ENCODE assay signal across 9 mouse cellular contexts in the genomic region with DNA sequence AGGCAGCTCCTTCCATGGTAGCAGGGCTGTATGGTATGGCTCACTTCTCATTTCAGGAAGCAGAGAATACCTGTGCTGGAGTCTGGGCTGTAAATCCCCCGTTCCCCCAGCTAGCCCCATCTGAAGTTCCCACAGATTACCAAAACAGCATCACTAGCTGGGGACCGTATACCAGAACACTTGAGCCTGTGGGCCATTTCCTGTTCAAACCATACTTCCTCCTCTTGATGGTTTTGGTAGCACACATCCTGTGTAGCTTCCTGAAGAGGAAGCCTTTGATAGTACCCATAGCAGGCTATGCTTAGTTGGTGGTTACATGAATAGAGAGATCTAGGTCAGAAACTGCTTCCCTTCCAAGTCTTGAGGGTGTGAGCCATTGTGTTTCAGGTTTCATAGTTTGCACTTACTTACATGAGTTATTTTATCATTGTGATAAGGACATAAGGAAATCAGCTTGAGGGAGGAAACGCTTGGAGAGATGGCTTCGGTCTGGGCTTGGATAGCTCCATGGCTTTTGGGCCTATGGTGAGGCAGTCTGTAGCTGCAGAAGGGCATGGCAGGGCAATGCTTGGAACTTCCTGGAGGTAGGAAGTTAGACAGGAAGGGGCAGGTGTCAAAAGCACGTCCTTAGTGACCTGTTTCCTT. TPM values are rescaled to one million over a fixed set of nuclear protein-coding genes. Genes with fewer than 3 reads are reported as not detected.
DNase-seq lines count a peak whose midpoint lies in the region; ATAC-seq lines count a peak whose summit lies in the region.
"Had no signal": no experiment of that assay in that cellular context is flagged by ENCODE, and none has a peak within 500 bp of the region (broad histone marks: within the 10 kb centered on the region; RNA-seq: fewer than 3 reads in every experiment).

No protein-coding gene starts in this region.

- WGBS in heart, embryonic 10.5 days = 66% methylated on average over 5 of the region's 5 CpGs
- WGBS in heart, embryonic 15.5 days = 68% methylated on average over 5 of the region's 5 CpGs
- WGBS in forebrain, embryonic 16.5 days = 91% methylated on average over 5 of the region's 5 CpGs

- no peak overlapping the region for H3K9ac ChIP-seq in heart, embryonic 15.5 days
- no peak overlapping the region for H3K9ac ChIP-seq in forebrain, embryonic 16.5 days (replicated peaks; ENCODE audit: low read depth, low read length)
- H3K9ac ChIP-seq: forebrain, postnatal 0 days had no signal

- peaks cover 8% of the 10 kb centered on the region; the same call in 1 of the 2 replicates for H3K36me3 ChIP-seq in heart, embryonic 10.5 days
- no peaks in the 10 kb centered on the region for H3K36me3 ChIP-seq in heart, embryonic 15.5 days
- H3K36me3 ChIP-seq in forebrain, embryonic 16.5 days (ENCODE audit: control insufficient read depth, insufficient read depth) = no peaks in the 10 kb centered on the region; the same call in 1 of the 2 replicates

- H3K4me2 ChIP-seq in heart, embryonic 15.5 days = no peak overlapping the region
- H3K4me2 ChIP-seq in forebrain, embryonic 16.5 days (ENCODE audit: low read length) = no peak overlapping the region

- H3K4me3 ChIP-seq in heart, embryonic 10.5 days = no peak overlapping the region
- no peak overlapping the region for H3K4me3 ChIP-seq in heart, embryonic 15.5 days
- H3K4me3 ChIP-seq in forebrain, embryonic 16.5 days (replicated peaks; ENCODE audit: low read length) = no peak overlapping the region

- peaks cover 16% of the 10 kb centered on the region for H3K4me1 ChIP-seq in heart, embryonic 10.5 days
- H3K4me1 ChIP-seq in heart, embryonic 15.5 days (replicated peaks) = peaks cover 20% of the 10 kb centered on the region
- peaks cover 7% of the 10 kb centered on the region for H3K4me1 ChIP-seq in forebrain, embryonic 16.5 days (replicated peaks; ENCODE audit: control insufficient read depth, insufficient read depth, low read length)

- no peaks in the 10 kb centered on the region for H3K9me3 ChIP-seq in heart, embryonic 10.5 days
- no peaks in the 10 kb centered on the region for H3K9me3 ChIP-seq in heart, embryonic 15.5 days (replicated peaks)
- no peaks in the 10 kb centered on the region for H3K9me3 ChIP-seq in forebrain, embryonic 16.5 days (ENCODE audit: control insufficient read depth, low read length)

- ATAC-seq in heart, embryonic 15.5 days (replicated peaks; ENCODE audit: insufficient number of reproducible peaks, insufficient read depth, low FRiP score, low read depth) = 0 out of 2 replicates have a peak, but pooled peaks have one; percentile 20
- ATAC-seq in megakaryocyte, adult 5-6 weeks (ENCODE audit: poor library complexity, severe bottlenecking) = peak; percentile 97
- ATAC-seq in forebrain, embryonic 16.5 days = no peak
- ATAC-seq: forebrain, postnatal 0 days had no signal

- intact Hi-C loops in heart, postnatal 10 days (cut with DNase I) = no loop called here

- DNase-seq in heart, embryonic 10.5 days (ENCODE audit: low spot score) = peak; percentile 71
- no peak for DNase-seq in heart, postnatal 10 days
- DNase-seq in A20 (ENCODE audit: low read depth, low spot score) = peak; percentile 64
- no peak for DNase-seq in right cerebral cortex, adult 18-20 months
- no peak for DNase-seq in embryo, embryonic 9.5 days (ENCODE audit: extremely low spot score)
- DNase-seq: forebrain, postnatal 0 days had no signal

- no peaks in the 10 kb centered on the region for H3K27me3 ChIP-seq in heart, embryonic 10.5 days (ENCODE audit: insufficient read depth, poor library complexity, severe bottlenecking)
- H3K27me3 ChIP-seq in heart, embryonic 15.5 days = no peaks in the 10 kb centered on the region
- no peaks in the 10 kb centered on the region for H3K27me3 ChIP-seq in forebrain, embryonic 16.5 days (replicated peaks; ENCODE audit: control insufficient read depth, insufficient read depth, low read length)

- no peak overlapping the region for H3K27ac ChIP-seq in heart, embryonic 10.5 days
- peak overlapping the region; percentile 71 for H3K27ac ChIP-seq in heart, embryonic 15.5 days
- no peak overlapping the region for H3K27ac ChIP-seq in forebrain, embryonic 16.5 days (ENCODE audit: low read length)

RNA-seq across cellular contexts. Expression of a gene that starts 7.4 kb away (rescaled TPM):
- 6.5 and 9.2 TPM in 2 replicates for polyA plus RNA-seq in heart, embryonic 10.5 days (2016; fragmentation: Nextera tagmentation; extraction: Ambion mirVana)
- total RNA-seq in heart, postnatal 10 days (2021) = 10 to 100 TPM; 39.0 to 41.3 TPM
- 6.9 and 9.5 TPM in 2 replicates for polyA plus RNA-seq in heart, embryonic 15.5 days (2015; fragmentation: Nextera tagmentation; extraction: Ambion mirVana)
- 5.5 and 12.0 TPM in 2 replicates for total RNA-seq in megakaryocyte, adult 5-6 weeks (2015)
- total RNA-seq in megakaryocyte, adult 5-6 weeks (2017) = 6.4 and 8.6 TPM in 2 replicates
- polyA plus RNA-seq in forebrain, embryonic 16.5 days (2015; fragmentation: Nextera tagmentation; extraction: Ambion mirVana) = 15.0 and 21.9 TPM in 2 replicates

RNA-seq across cellular contexts. Expression of a gene that starts 42.4 kb away (rescaled TPM):
- 72.0 and 82.0 TPM in 2 replicates for polyA plus RNA-seq in heart, embryonic 10.5 days (2016; fragmentation: Nextera tagmentation; extraction: Ambion mirVana)
- total RNA-seq in heart, postnatal 10 days (2021) = 100 to 1,000 TPM; 180 to 317 TPM
- 34.5 and 34.8 TPM in 2 replicates for polyA plus RNA-seq in heart, embryonic 15.5 days (2015; fragmentation: Nextera tagmentation; extraction: Ambion mirVana)
- total RNA-seq in megakaryocyte, adult 5-6 weeks (2015) = 29.5 and 41.5 TPM in 2 replicates
- 29.6 and 44.3 TPM in 2 replicates for total RNA-seq in megakaryocyte, adult 5-6 weeks (2017)
- 33.7 and 37.5 TPM in 2 replicates for polyA plus RNA-seq in forebrain, embryonic 16.5 days (2015; fragmentation: Nextera tagmentation; extraction: Ambion mirVana)

Comparison
In these comparisons a context has a peak if more than half of its experiments do, and no peak if none do; other contexts are left out.
1. DNase-seq: peak in heart, embryonic 10.5 days (single experiment) and A20 (single experiment); none in heart, postnatal 10 days (0 of 2), right cerebral cortex, adult 18-20 months (single experiment) and embryo, embryonic 9.5 days (single experiment).